Mouse (Mus musculus) activated CD4-positive, CD25-positive, alpha-beta regulatory T cell, adult 4 months (primary cell): ENCODE measurements around the gene Ceacam11. TPM values are rescaled to one million over a fixed set of nuclear protein-coding genes. Genes with fewer than 3 reads are reported as not detected.
"Not testable (repeated sequence)": the region's sequence is repeated elsewhere in the genome, so short reads cannot be mapped to it uniquely, and the experiment has no call there.

Source experiments
- ATAC-seq: one replicate; pipeline ENCODE4 v1.8.0; 2017
- polyA plus RNA-seq, 2 experiments: library from polyadenylated mRNA; unstranded; fragments of 100-300 nt; shearing (Covaris generic); gene quantifications; one replicate each; pipeline ENCODE4 v1.2.1; 2017

Ceacam11 gene
- not detected for polyA plus RNA-seq

GRCm38 (mm10) chr7:17971824-17972223 is at the start of gene Ceacam11:
Gene Ceacam11, plus strand, starts transcription at chr7:17972124.
- ATAC-seq: no peak

GRCm38 (mm10) chr7:18001131-18001530 is 29.2 kb downstream of the Ceacam11 start:
- not testable (repeated sequence) for ATAC-seq

- ATAC-seq: no peak
Measured at GRCm38 (mm10) chr7:18009589-18009988, 37.7 kb downstream of the Ceacam11 start, which contains the start of gene Ceacam13. Gene Ceacam13, plus strand, starts transcription at chr7:18009889.

Other genes with a start within 250 kb of the Ceacam11 start
- not detected for gene Ceacam14, start 159.5 kb upstream of the Ceacam11 start, polyA plus RNA-seq
- gene Gm5155, start 100.4 kb upstream of the Ceacam11 start, polyA plus RNA-seq: not detected
- gene Ceacam13, start 37.8 kb downstream of the Ceacam11 start, polyA plus RNA-seq: not detected
- gene Ceacam12, start 93.8 kb downstream of the Ceacam11 start, polyA plus RNA-seq: under 1 TPM in 1 of 2 experiments, not detected in 1; 0.32 TPM
- gene Igfl3, start 204.4 kb downstream of the Ceacam11 start, polyA plus RNA-seq: not detected